Comparison of ENCODE assay signal across 16 mouse cellular contexts in the genomic region with DNA sequence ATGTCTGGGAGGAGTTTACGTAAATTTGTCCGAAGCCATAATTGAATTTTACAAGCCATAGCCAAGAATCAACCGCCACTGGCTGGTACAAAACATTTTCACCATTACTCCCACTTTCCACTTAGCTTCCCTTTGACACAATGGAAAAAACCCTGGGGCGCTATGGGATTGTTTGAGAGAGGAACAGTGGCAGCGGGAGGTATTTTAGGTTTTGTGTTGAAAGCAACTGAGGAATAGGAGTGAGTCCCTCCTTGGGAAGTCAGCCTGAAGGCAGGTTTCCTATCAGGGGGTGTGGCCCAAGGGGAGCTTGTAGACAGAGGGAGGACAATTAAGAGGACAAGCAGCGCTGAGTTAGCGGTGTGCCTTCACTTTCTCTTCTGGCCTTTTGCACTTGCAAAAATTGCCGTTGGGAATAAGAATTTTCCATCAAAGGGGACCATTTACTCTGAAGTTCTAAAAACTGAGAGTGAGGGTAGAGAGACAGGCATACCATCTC. TPM values are rescaled to one million over a fixed set of nuclear protein-coding genes. Genes with fewer than 3 reads are reported as not detected.
"Had no signal": no experiment of that assay in that cellular context is flagged by ENCODE, and none has a peak within 500 bp of the region (broad histone marks: within the 10 kb centered on the region; RNA-seq: fewer than 3 reads in every experiment).

No protein-coding gene starts in this region.

- H3K36me3 ChIP-seq: kidney, embryonic 15.5 days; midbrain, embryonic 13.5 days; stomach, embryonic 15.5 days had no signal

- H3K9me3 ChIP-seq: kidney, embryonic 15.5 days; midbrain, embryonic 13.5 days; stomach, embryonic 15.5 days had no signal

- H3K4me3 ChIP-seq: kidney, embryonic 15.5 days; layer of hippocampus, adult 2 months; left cerebral cortex, adult 2 months; midbrain, embryonic 13.5 days; stomach, embryonic 15.5 days had no signal

- H3K27ac ChIP-seq: kidney, embryonic 15.5 days; layer of hippocampus, adult 2 months; left cerebral cortex, adult 2 months; liver, embryonic 14.5 days; macrophage; midbrain, embryonic 13.5 days; stomach, embryonic 15.5 days had no signal

- H3K9ac ChIP-seq: kidney, embryonic 15.5 days; liver, embryonic 14.5 days; liver, postnatal 0 days; lung, embryonic 14.5 days; midbrain, embryonic 13.5 days; stomach, embryonic 15.5 days had no signal

- H3K27me3 ChIP-seq: kidney, embryonic 15.5 days; midbrain, embryonic 13.5 days; stomach, embryonic 15.5 days had no signal

- ATAC-seq: liver, postnatal 0 days; lung, postnatal 0 days; midbrain, embryonic 13.5 days had no signal

- DNase-seq: kidney, adult 11 months; kidney, adult 8-10 months; kidney, postnatal 14 days; layer of hippocampus, adult 9-11 months; layer of hippocampus, postnatal 36 days; liver, postnatal 0 days; lung, embryonic 14.5 days; thymus, postnatal 25 days had no signal

- H3K4me2 ChIP-seq: kidney, embryonic 15.5 days; lung, embryonic 14.5 days; midbrain, embryonic 13.5 days; stomach, embryonic 15.5 days had no signal

RNA-seq across cellular contexts. Expression of a gene that starts 38.8 kb away (rescaled TPM):
- polyA plus RNA-seq: macrophage had no signal
